Mouse (Mus musculus): ENCODE data around the gene Slc15a5.

DNA sequence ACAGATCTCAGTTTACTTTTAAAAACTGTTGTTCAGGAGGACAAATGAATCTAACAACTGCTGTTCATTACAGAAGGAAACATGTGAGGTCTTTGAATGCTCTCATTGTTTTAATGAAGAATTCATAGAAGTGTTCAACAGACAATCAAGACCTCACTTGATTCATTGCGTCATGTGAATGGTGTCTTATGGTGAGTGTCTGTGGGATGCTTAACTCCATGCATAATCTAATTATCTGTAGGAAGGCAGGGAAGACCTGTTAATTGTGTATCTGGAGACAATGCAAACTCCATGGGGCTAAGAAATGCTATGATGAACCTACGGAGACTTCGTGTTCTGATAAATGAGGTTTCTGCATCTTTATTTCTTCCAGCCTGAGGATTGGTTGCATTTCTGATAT, 103.7 kb downstream of the Slc15a5 start:
- TF ChIP-seq CTCF (IDR thresholded peaks at IDR 0.05; ENCODE audit: low read depth), result no peak
- no peak for TF ChIP-seq EP300 (IDR thresholded peaks at IDR 0.05; ENCODE audit: low read depth)

Data from liver, postnatal 0 days (tissue).